Mouse (Mus musculus): ENCODE results near the gene Zfp879. TPM values are rescaled to one million over a fixed set of nuclear protein-coding genes. Genes with fewer than 3 reads are reported as not detected.

Gene Zfp879
- polyA plus RNA-seq, 1 experiment from 2014 or later: 1.7 TPM

GRCm38 (mm10) chr11:50849310-50849709 lies 8.0 kb upstream of the Zfp879 start:
- Histone ChIP-seq H3K9ac (no peak overlapping the region), H3K4me2 (replicated peaks) (no peak overlapping the region), H3K4me1 (replicated peaks; ENCODE audit: control insufficient read depth, insufficient read depth, low read length) (peaks cover 7% of the 10 kb centered on the region; the same call in 1 of the 2 replicates), H3K4me3 (replicated peaks; ENCODE audit: low read length) (no peak overlapping the region), H3K27ac (no peak overlapping the region), H3K9me3 (ENCODE audit: control insufficient read depth, low read length) (no peaks in the 10 kb centered on the region), H3K36me3 (replicated peaks; ENCODE audit: control insufficient read depth, insufficient read depth) (no peaks in the 10 kb centered on the region), H3K27me3 (ENCODE audit: control insufficient read depth, insufficient read depth, low read length) (peaks cover 54% of the 10 kb centered on the region)
- 10% methylated on average over 10 of the region's 10 CpGs for WGBS
- DNase-seq (ENCODE audit: low spot score): no peak
- no peak for ATAC-seq (ENCODE audit: low FRiP score)

- Histone ChIP-seq H3K9ac (no peak overlapping the region), H3K27ac (no peak overlapping the region), H3K4me3 (replicated peaks; ENCODE audit: low read length) (no peak overlapping the region), H3K36me3 (replicated peaks; ENCODE audit: control insufficient read depth, insufficient read depth) (no peaks in the 10 kb centered on the region), H3K4me2 (replicated peaks) (no peak overlapping the region), H3K9me3 (ENCODE audit: control insufficient read depth, low read length) (no peaks in the 10 kb centered on the region), H3K27me3 (ENCODE audit: control insufficient read depth, insufficient read depth, low read length) (peaks cover 54% of the 10 kb centered on the region), H3K4me1 (replicated peaks; ENCODE audit: control insufficient read depth, insufficient read depth, low read length) (peaks cover 7% of the 10 kb centered on the region; the same call in 1 of the 2 replicates)
- DNase-seq (ENCODE audit: low spot score): no peak
- ATAC-seq (ENCODE audit: low FRiP score): no peak
- WGBS: 42% methylated on average over 3 of the region's 3 CpGs
These were observed 7.3 kb upstream of the Zfp879 start for GRCm38 (mm10) chr11:50848520-50849137.

- H3K4me3 ChIP-seq (replicated peaks; ENCODE audit: low read length): no peak overlapping the region
- no peaks in the 10 kb centered on the region for H3K36me3 ChIP-seq (replicated peaks; ENCODE audit: control insufficient read depth, insufficient read depth)
- peaks cover 7% of the 10 kb centered on the region; the same call in 1 of the 2 replicates for H3K4me1 ChIP-seq (replicated peaks; ENCODE audit: control insufficient read depth, insufficient read depth, low read length)
- no peaks in the 10 kb centered on the region for H3K9me3 ChIP-seq (ENCODE audit: control insufficient read depth, low read length)
- WGBS: 64% methylated on average over 5 of the region's 5 CpGs
- H3K9ac ChIP-seq: no peak overlapping the region
- H3K4me2 ChIP-seq (replicated peaks): no peak overlapping the region
- ATAC-seq (ENCODE audit: low FRiP score) (no peak), DNase-seq (ENCODE audit: low spot score) (no peak)
- H3K27me3 ChIP-seq (ENCODE audit: control insufficient read depth, insufficient read depth, low read length): peaks cover 40% of the 10 kb centered on the region
- H3K27ac ChIP-seq: no peak overlapping the region
These were observed 5.7 kb upstream of the Zfp879 start for GRCm38 (mm10) chr11:50847047-50847446.

- 91% methylated on average over 3 of the region's 3 CpGs for WGBS
- no peak overlapping the region for H3K4me2 ChIP-seq (replicated peaks)
- H3K27ac ChIP-seq: no peak overlapping the region
- peaks cover 2% of the 10 kb centered on the region for H3K4me1 ChIP-seq (replicated peaks; ENCODE audit: control insufficient read depth, insufficient read depth, low read length)
- DNase-seq (ENCODE audit: low spot score) (no peak), ATAC-seq (ENCODE audit: low FRiP score) (no peak)
- peaks cover 30% of the 10 kb centered on the region for H3K27me3 ChIP-seq (ENCODE audit: control insufficient read depth, insufficient read depth, low read length)
- no peaks in the 10 kb centered on the region for H3K9me3 ChIP-seq (ENCODE audit: control insufficient read depth, low read length)
- no peak overlapping the region for H3K9ac ChIP-seq
- no peaks in the 10 kb centered on the region for H3K36me3 ChIP-seq (replicated peaks; ENCODE audit: control insufficient read depth, insufficient read depth)
- H3K4me3 ChIP-seq (replicated peaks; ENCODE audit: low read length): no peak overlapping the region
These were observed 4.6 kb upstream of the Zfp879 start for GRCm38 (mm10) chr11:50845951-50846350.

GRCm38 (mm10) chr11:50835727-50836126 lies 5.6 kb downstream of the Zfp879 start:
- DNase-seq (ENCODE audit: low spot score) (no peak), ATAC-seq (ENCODE audit: low FRiP score) (no peak)
- Histone ChIP-seq H3K36me3 (replicated peaks; ENCODE audit: control insufficient read depth, insufficient read depth) (0 out of 2 replicates have a peak, but pooled peaks cover 10% of the 10 kb centered on the region), H3K9me3 (ENCODE audit: control insufficient read depth, low read length) (0 out of 2 replicates have a peak, but pooled peaks cover 16% of the 10 kb centered on the region), H3K4me1 (replicated peaks; ENCODE audit: control insufficient read depth, insufficient read depth, low read length) (peaks cover 3% of the 10 kb centered on the region; the same call in 1 of the 2 replicates), H3K27me3 (ENCODE audit: control insufficient read depth, insufficient read depth, low read length) (no peaks in the 10 kb centered on the region), H3K4me3 (replicated peaks; ENCODE audit: low read length) (no peak overlapping the region), H3K4me2 (replicated peaks) (no peak overlapping the region), H3K27ac (no peak overlapping the region), H3K9ac (no peak overlapping the region)
- WGBS: 90% methylated on average over 4 of the region's 4 CpGs

- ATAC-seq (ENCODE audit: low FRiP score): peak; percentile 98
- WGBS: 2% methylated on average over 45 of the region's 45 CpGs
These were observed 14.1 kb downstream of the Zfp879 start, which contains the start of gene Zfp354c for GRCm38 (mm10) chr11:50827010-50827953. TSS of gene Zfp354c (minus strand) at chr11:50827724.

GRCm38 (mm10) chr11:50826214-50826613 lies 15.1 kb downstream of the Zfp879 start:
- peak overlapping the region; percentile 73 for H3K9ac ChIP-seq
- WGBS: 67% methylated on average over 2 of the region's 2 CpGs
- H3K4me1 ChIP-seq (replicated peaks; ENCODE audit: control insufficient read depth, insufficient read depth, low read length): peaks cover 9% of the 10 kb centered on the region

More at GRCm38 (mm10) chr11:50827010-50827953, 14.1 kb downstream of the Zfp879 start, which contains the start of gene Zfp354c:
- Histone ChIP-seq H3K27ac (peak within 1 kb of the TSS; percentile 69), H3K9me3 (ENCODE audit: control insufficient read depth, low read length) (0 out of 2 replicates have a peak, but pooled peaks cover 2% of the 10 kb centered on the region), H3K36me3 (replicated peaks; ENCODE audit: control insufficient read depth, insufficient read depth) (peaks cover 37% of the 10 kb centered on the region), H3K9ac (peak within 1 kb of the TSS; percentile 73), H3K4me1 (replicated peaks; ENCODE audit: control insufficient read depth, insufficient read depth, low read length) (peaks cover 9% of the 10 kb centered on the region), H3K4me3 (replicated peaks; ENCODE audit: low read length) (peak within 1 kb of the TSS; percentile 57), H3K4me2 (replicated peaks) (peak within 1 kb of the TSS; percentile 64), H3K27me3 (ENCODE audit: control insufficient read depth, insufficient read depth, low read length) (no peaks in the 10 kb centered on the region)
- DNase-seq (ENCODE audit: low spot score): peak; percentile 85

GRCm38 (mm10) chr11:50814233-50814632 lies 27.1 kb downstream of the Zfp879 start:
- Histone ChIP-seq H3K4me2 (replicated peaks) (no peak overlapping the region), H3K4me1 (replicated peaks; ENCODE audit: control insufficient read depth, insufficient read depth, low read length) (no peaks in the 10 kb centered on the region), H3K36me3 (replicated peaks; ENCODE audit: control insufficient read depth, insufficient read depth) (peaks cover 98% of the 10 kb centered on the region), H3K27me3 (ENCODE audit: control insufficient read depth, insufficient read depth, low read length) (no peaks in the 10 kb centered on the region), H3K9me3 (ENCODE audit: control insufficient read depth, low read length) (peaks cover 79% of the 10 kb centered on the region), H3K9ac (no peak overlapping the region), H3K27ac (no peak overlapping the region), H3K4me3 (replicated peaks; ENCODE audit: low read length) (no peak overlapping the region)
- ATAC-seq (ENCODE audit: low FRiP score) (no peak), DNase-seq (ENCODE audit: low spot score) (no peak)
- WGBS: 96% methylated on average over 4 of the region's 4 CpGs

More at GRCm38 (mm10) chr11:50826214-50826613, 15.1 kb downstream of the Zfp879 start:
- Histone ChIP-seq H3K4me2 (replicated peaks) (peak overlapping the region; percentile 64), H3K4me3 (replicated peaks; ENCODE audit: low read length) (peak overlapping the region; percentile 57), H3K9me3 (ENCODE audit: control insufficient read depth, low read length) (no peaks in the 10 kb centered on the region), H3K27ac (no peak overlapping the region), H3K27me3 (ENCODE audit: control insufficient read depth, insufficient read depth, low read length) (no peaks in the 10 kb centered on the region), H3K36me3 (replicated peaks; ENCODE audit: control insufficient read depth, insufficient read depth) (peaks cover 46% of the 10 kb centered on the region)
- no peak for ATAC-seq (ENCODE audit: low FRiP score)
- DNase-seq (ENCODE audit: low spot score): no peak

GRCm38 (mm10) chr11:50798836-50799235 lies 42.5 kb downstream of the Zfp879 start:
- Histone ChIP-seq H3K4me3 (replicated peaks; ENCODE audit: low read length) (no peak overlapping the region), H3K4me2 (replicated peaks) (no peak overlapping the region), H3K4me1 (replicated peaks; ENCODE audit: control insufficient read depth, insufficient read depth, low read length) (no peaks in the 10 kb centered on the region), H3K9ac (no peak overlapping the region), H3K27ac (no peak overlapping the region), H3K27me3 (ENCODE audit: control insufficient read depth, insufficient read depth, low read length) (no peaks in the 10 kb centered on the region), H3K9me3 (ENCODE audit: control insufficient read depth, low read length) (no peaks in the 10 kb centered on the region), H3K36me3 (replicated peaks; ENCODE audit: control insufficient read depth, insufficient read depth) (no peaks in the 10 kb centered on the region)
- ATAC-seq (ENCODE audit: low FRiP score) (no peak), DNase-seq (ENCODE audit: low spot score) (no peak)

All from hindbrain, embryonic 14.5 days (tissue).